Mouse (Mus musculus): ENCODE measurements around the gene Tbc1d17. TPM values are rescaled to one million over a fixed set of nuclear protein-coding genes. Genes with fewer than 3 reads are reported as not detected.

Tbc1d17 gene
- total and polyA plus RNA-seq, 3 experiments = 31.9 to 40.5 (median 38.5) TPM

GRCm38 (mm10) chr7:44861429-44861816 is 12.5 kb upstream of the Tbc1d17 start:
- in situ Hi-C loops (cut with MboI; ENCODE audit: low pct_ligation_motif_present, low pct_unique_long_range_greater_than_20kb, low sequenced_read_pairs) = no loop called here
- H3K4me1 ChIP-seq (ENCODE audit: control insufficient read depth in 1 of 2, insufficient read depth in 2 of 2) = peaks cover 29 to 61% of the 10 kb centered on the region in 2 experiments
- H3K79me2 ChIP-seq (replicated peaks; ENCODE audit: control insufficient read depth, extremely low read depth, insufficient read depth, poor library complexity, severe bottlenecking) = no peaks in the 10 kb centered on the region

GRCm38 (mm10) chr7:44860576-44861428 is 11.9 kb upstream of the Tbc1d17 start:
- Histone ChIP-seq H3K4me3 (replicated peaks in 1 of 3; ENCODE audit: low read depth in 2 of 3, low read length in 2 of 3, poor library complexity in 1 of 3) (no peak overlapping the region), H3K4me1 (ENCODE audit: control insufficient read depth in 1 of 2, insufficient read depth in 2 of 2) (peaks cover 24 to 61% of the 10 kb centered on the region in 2 experiments), H3K27ac (ENCODE audit: insufficient read depth, low read depth) (peak overlapping the region; percentile 24; the same call in 1 of the 2 replicates), H3K79me2 (replicated peaks; ENCODE audit: control insufficient read depth, extremely low read depth, insufficient read depth, poor library complexity, severe bottlenecking) (no peaks in the 10 kb centered on the region), H3K9ac (ENCODE audit: insufficient read depth, low read depth) (no peak overlapping the region), H3K9me3 (replicated peaks; ENCODE audit: low read length) (no peaks in the 10 kb centered on the region), H3K27me3 (replicated peaks) (no peaks in the 10 kb centered on the region), H3K4me2 (ENCODE audit: insufficient read depth, low read depth, poor library complexity, severe bottlenecking) (no peak overlapping the region), H3K36me3 (replicated peaks in 1 of 2; ENCODE audit: control insufficient read depth in 1 of 2, insufficient read depth in 1 of 2, low read length in 1 of 2) (peaks cover 41 to 68% of the 10 kb centered on the region in 2 experiments)
- no peak for DNase-seq (ENCODE audit: extremely low read depth)
- in situ Hi-C loops (cut with MboI; ENCODE audit: low pct_ligation_motif_present, low pct_unique_long_range_greater_than_20kb, low sequenced_read_pairs) (no loop called here), dilution Hi-C loops (cut with MboI; ENCODE audit: extremely low pct_ligation_motif_present, extremely low pct_unique_long_range_greater_than_20kb, low sequenced_read_pairs) (no loop called here)
- TF ChIP-seq ZNF384 (IDR thresholded peaks at IDR 0.05; ENCODE audit: low read depth, low read length) (no peak), ZKSCAN1 (IDR thresholded peaks at IDR 0.05; ENCODE audit: borderline replicate concordance, low read depth, low read length) (no peak), SIN3A (IDR thresholded peaks at IDR 0.05; ENCODE audit: low read length) (no peak), IRF4 (IDR thresholded peaks at IDR 0.05; ENCODE audit: low read depth, low read length) (no peak), RAD21 (IDR thresholded peaks at IDR 0.05; ENCODE audit: low read depth, low read length) (peak; percentile 47), SMC3 (IDR thresholded peaks at IDR 0.05; ENCODE audit: low read depth, low read length) (peak; percentile 75), CTCF (conservative IDR thresholded peaks at IDR 0.05 in 1 of 2, IDR thresholded peaks at IDR 0.05 in 1 of 2; ENCODE audit: low read depth in 2 of 2, low read length in 2 of 2) (peak; percentile 78 to 80), JUN (IDR thresholded peaks at IDR 0.05; ENCODE audit: insufficient read depth, low read depth, low read length) (no peak), HCFC1 (IDR thresholded peaks at IDR 0.05; ENCODE audit: low read depth, low read length) (no peak)

More at GRCm38 (mm10) chr7:44861429-44861816, 12.5 kb upstream of the Tbc1d17 start:
- Histone ChIP-seq H3K36me3 (replicated peaks in 1 of 2; ENCODE audit: control insufficient read depth in 1 of 2, insufficient read depth in 1 of 2, low read length in 1 of 2) (peaks cover 41 to 73% of the 10 kb centered on the region in 2 experiments), H3K27ac (ENCODE audit: insufficient read depth, low read depth) (peak overlapping the region; percentile 24; the same call in 1 of the 2 replicates), H3K27me3 (replicated peaks) (no peaks in the 10 kb centered on the region), H3K4me3 (replicated peaks in 1 of 3; ENCODE audit: low read depth in 2 of 3, low read length in 2 of 3, poor library complexity in 1 of 3) (no peak overlapping the region), H3K9me3 (replicated peaks; ENCODE audit: low read length) (no peaks in the 10 kb centered on the region), H3K4me2 (ENCODE audit: insufficient read depth, low read depth, poor library complexity, severe bottlenecking) (no peak overlapping the region), H3K9ac (ENCODE audit: insufficient read depth, low read depth) (no peak overlapping the region)
- TF ChIP-seq BHLHE40 (IDR thresholded peaks at IDR 0.05; ENCODE audit: low read depth, low read length) (peak; percentile 45), PAX5 (IDR thresholded peaks at IDR 0.05; ENCODE audit: low read length) (no peak)
- no peak for DNase-seq (ENCODE audit: extremely low read depth)
- dilution Hi-C loops (cut with MboI; ENCODE audit: extremely low pct_ligation_motif_present, extremely low pct_unique_long_range_greater_than_20kb, low sequenced_read_pairs) = no loop called here

- peaks cover 37 to 59% of the 10 kb centered on the region in 2 experiments for H3K36me3 ChIP-seq (replicated peaks in 1 of 2; ENCODE audit: control insufficient read depth in 1 of 2, insufficient read depth in 1 of 2, low read length in 1 of 2)
- in situ Hi-C loops (cut with MboI; ENCODE audit: low pct_ligation_motif_present, low pct_unique_long_range_greater_than_20kb, low sequenced_read_pairs) = loop anchor here (10.0 kb wide), 1 partner anchor 95 kb away; no protein-coding TSS in a partner anchor
- no peak overlapping the region for H3K4me3 ChIP-seq (replicated peaks in 1 of 3; ENCODE audit: low read depth in 2 of 3, low read length in 2 of 3, poor library complexity in 1 of 3)
- peaks cover 20 to 60% of the 10 kb centered on the region in 2 experiments for H3K4me1 ChIP-seq (ENCODE audit: control insufficient read depth in 1 of 2, insufficient read depth in 2 of 2)
- H3K4me2 ChIP-seq (ENCODE audit: insufficient read depth, low read depth, poor library complexity, severe bottlenecking) = no peak overlapping the region
- TF ChIP-seq CTCF (conservative IDR thresholded peaks at IDR 0.05 in 1 of 2, IDR thresholded peaks at IDR 0.05 in 1 of 2; ENCODE audit: low read depth in 2 of 2, low read length in 2 of 2) (no peak), CHD2 (IDR thresholded peaks at IDR 0.05; ENCODE audit: low read length) (no peak), MAFK (IDR thresholded peaks at IDR 0.05; ENCODE audit: insufficient replicate concordance, low read length) (no peak), GABPA (IDR thresholded peaks at IDR 0.05; ENCODE audit: insufficient replicate concordance, low read depth, low read length) (no peak), MYC (IDR thresholded peaks at IDR 0.05; ENCODE audit: low read depth, low read length) (no peak), JUN (IDR thresholded peaks at IDR 0.05; ENCODE audit: insufficient read depth, low read depth, low read length) (no peak), JUND (conservative IDR thresholded peaks at IDR 0.05; ENCODE audit: low read depth, low read length) (no peak)
- no peak overlapping the region for H3K27ac ChIP-seq (ENCODE audit: insufficient read depth, low read depth)
- H3K79me2 ChIP-seq (replicated peaks; ENCODE audit: control insufficient read depth, extremely low read depth, insufficient read depth, poor library complexity, severe bottlenecking) = no peaks in the 10 kb centered on the region
- no peak overlapping the region for H3K9ac ChIP-seq (ENCODE audit: insufficient read depth, low read depth)
- H3K9me3 ChIP-seq (replicated peaks; ENCODE audit: low read length) = no peaks in the 10 kb centered on the region
- no peaks in the 10 kb centered on the region for H3K27me3 ChIP-seq (replicated peaks)
- dilution Hi-C loops (cut with MboI; ENCODE audit: extremely low pct_ligation_motif_present, extremely low pct_unique_long_range_greater_than_20kb, low sequenced_read_pairs) = no loop called here
- no peak for DNase-seq (ENCODE audit: extremely low read depth)
These were observed 11.0 kb upstream of the Tbc1d17 start for GRCm38 (mm10) chr7:44859896-44860295.
